Mouse (Mus musculus): ENCODE measurements at regions not wholly inside any gene's neighbourhood (a gene's known extent, or its start where the extent isn't known, plus 50 kb on each side); places are given as distances from the start of the nearest gene placed in this dataset.

- no peaks in the 10 kb centered on the region for H3K9me3 ChIP-seq (replicated peaks; ENCODE audit: control insufficient read depth, low read length)
- no peak overlapping the region for H3K27ac ChIP-seq (ENCODE audit: low read length)
- H3K27me3 ChIP-seq (ENCODE audit: control insufficient read depth, insufficient read depth, low read length) = no peaks in the 10 kb centered on the region
- no peak overlapping the region for H3K4me3 ChIP-seq (replicated peaks; ENCODE audit: low read length)
- no peak overlapping the region for H3K9ac ChIP-seq (ENCODE audit: low read length)
- no peak overlapping the region for H3K4me2 ChIP-seq (ENCODE audit: low read depth, low read length)
- H3K36me3 ChIP-seq (ENCODE audit: control insufficient read depth, insufficient read depth, low read length) = no peaks in the 10 kb centered on the region
- no peaks in the 10 kb centered on the region for H3K4me1 ChIP-seq (ENCODE audit: control insufficient read depth, insufficient read depth, low read length)
- no peak for ATAC-seq (ENCODE audit: insufficient read depth, low FRiP score)
These were observed 256.8 kb upstream of the Acvr2a start for GRCm38 (mm10) chr2:48557123-48557522.

- Histone ChIP-seq H3K4me3 (replicated peaks; ENCODE audit: low read length) (no peak overlapping the region), H3K36me3 (ENCODE audit: control insufficient read depth, insufficient read depth, low read length) (no peaks in the 10 kb centered on the region), H3K27me3 (ENCODE audit: control insufficient read depth, insufficient read depth, low read length) (no peaks in the 10 kb centered on the region), H3K4me1 (ENCODE audit: control insufficient read depth, insufficient read depth, low read length) (0 out of 2 replicates have a peak, but pooled peaks cover under 1% of the 10 kb centered on the region), H3K4me2 (ENCODE audit: low read depth, low read length) (no peak overlapping the region), H3K9ac (ENCODE audit: low read length) (no peak overlapping the region), H3K27ac (ENCODE audit: low read length) (no peak overlapping the region), H3K9me3 (replicated peaks; ENCODE audit: control insufficient read depth, low read length) (no peaks in the 10 kb centered on the region)
- ATAC-seq (ENCODE audit: insufficient read depth, low FRiP score) = no peak
- WGBS = 90% methylated on average over 3 of the region's 3 CpGs
These were observed 255.3 kb upstream of the Acvr2a start for GRCm38 (mm10) chr2:48558641-48559040.

- Histone ChIP-seq H3K27ac (ENCODE audit: low read length) (peak overlapping the region; percentile 72), H3K4me2 (ENCODE audit: low read depth, low read length) (no peak overlapping the region), H3K36me3 (ENCODE audit: control insufficient read depth, insufficient read depth, low read length) (no peaks in the 10 kb centered on the region), H3K27me3 (ENCODE audit: control insufficient read depth, insufficient read depth, low read length) (no peaks in the 10 kb centered on the region), H3K4me1 (ENCODE audit: control insufficient read depth, insufficient read depth, low read length) (0 out of 2 replicates have a peak, but pooled peaks cover 2% of the 10 kb centered on the region), H3K9me3 (replicated peaks; ENCODE audit: control insufficient read depth, low read length) (no peaks in the 10 kb centered on the region), H3K9ac (ENCODE audit: low read length) (no peak overlapping the region), H3K4me3 (replicated peaks; ENCODE audit: low read length) (no peak overlapping the region)
- ATAC-seq (ENCODE audit: insufficient read depth, low FRiP score) = peak; percentile 80
- 58% methylated on average over 3 of the region's 3 CpGs for WGBS
These were observed 250.3 kb upstream of the Acvr2a start for GRCm38 (mm10) chr2:48563636-48564035.

- peak overlapping the region; percentile 72 for H3K27ac ChIP-seq (ENCODE audit: low read length)
- no peak; the same call in 1 of the 2 replicates for ATAC-seq (ENCODE audit: insufficient read depth, low FRiP score)
- no peak overlapping the region for H3K4me3 ChIP-seq (replicated peaks; ENCODE audit: low read length)
These were observed 249.7 kb upstream of the Acvr2a start for GRCm38 (mm10) chr2:48564170-48564569.

GRCm38 (mm10) chr2:48567871-48568270, 246.0 kb upstream of the Acvr2a start:
- Histone ChIP-seq H3K27me3 (ENCODE audit: control insufficient read depth, insufficient read depth, low read length) (no peaks in the 10 kb centered on the region), H3K9ac (ENCODE audit: low read length) (no peak overlapping the region), H3K4me3 (replicated peaks; ENCODE audit: low read length) (no peak overlapping the region), H3K9me3 (replicated peaks; ENCODE audit: control insufficient read depth, low read length) (no peaks in the 10 kb centered on the region), H3K36me3 (ENCODE audit: control insufficient read depth, insufficient read depth, low read length) (no peaks in the 10 kb centered on the region), H3K27ac (ENCODE audit: low read length) (no peak overlapping the region), H3K4me1 (ENCODE audit: control insufficient read depth, insufficient read depth, low read length) (0 out of 2 replicates have a peak, but pooled peaks cover 2% of the 10 kb centered on the region), H3K4me2 (ENCODE audit: low read depth, low read length) (no peak overlapping the region)
- WGBS = 43% methylated on average over 6 of the region's 6 CpGs
- no peak for ATAC-seq (ENCODE audit: insufficient read depth, low FRiP score)

More at GRCm38 (mm10) chr2:48564170-48564569, 249.7 kb upstream of the Acvr2a start:
- Histone ChIP-seq H3K4me1 (ENCODE audit: control insufficient read depth, insufficient read depth, low read length) (0 out of 2 replicates have a peak, but pooled peaks cover 2% of the 10 kb centered on the region), H3K9me3 (replicated peaks; ENCODE audit: control insufficient read depth, low read length) (no peaks in the 10 kb centered on the region), H3K4me2 (ENCODE audit: low read depth, low read length) (no peak overlapping the region), H3K36me3 (ENCODE audit: control insufficient read depth, insufficient read depth, low read length) (no peaks in the 10 kb centered on the region), H3K27me3 (ENCODE audit: control insufficient read depth, insufficient read depth, low read length) (no peaks in the 10 kb centered on the region), H3K9ac (ENCODE audit: low read length) (no peak overlapping the region)
- 66% methylated on average over 4 of the region's 4 CpGs for WGBS

GRCm38 (mm10) chr2:48586162-48586830, 227.6 kb upstream of the Acvr2a start:
- Histone ChIP-seq H3K27ac (ENCODE audit: low read length) (no peak overlapping the region), H3K36me3 (ENCODE audit: control insufficient read depth, insufficient read depth, low read length) (no peaks in the 10 kb centered on the region), H3K27me3 (ENCODE audit: control insufficient read depth, insufficient read depth, low read length) (no peaks in the 10 kb centered on the region), H3K9ac (ENCODE audit: low read length) (no peak overlapping the region), H3K4me2 (ENCODE audit: low read depth, low read length) (no peak overlapping the region), H3K9me3 (replicated peaks; ENCODE audit: control insufficient read depth, low read length) (no peaks in the 10 kb centered on the region), H3K4me1 (ENCODE audit: control insufficient read depth, insufficient read depth, low read length) (no peaks in the 10 kb centered on the region), H3K4me3 (replicated peaks; ENCODE audit: low read length) (no peak overlapping the region)
- WGBS = 75% methylated on average over 7 of the region's 7 CpGs
- ATAC-seq (ENCODE audit: insufficient read depth, low FRiP score) = no peak

GRCm38 (mm10) chr2:48586831-48587169, 227.1 kb upstream of the Acvr2a start:
- no peaks in the 10 kb centered on the region for H3K27me3 ChIP-seq (ENCODE audit: control insufficient read depth, insufficient read depth, low read length)
- no peak overlapping the region for H3K4me3 ChIP-seq (replicated peaks; ENCODE audit: low read length)
- H3K4me2 ChIP-seq (ENCODE audit: low read depth, low read length) = no peak overlapping the region
- 77% methylated on average over 4 of the region's 4 CpGs for WGBS
- H3K36me3 ChIP-seq (ENCODE audit: control insufficient read depth, insufficient read depth, low read length) = no peaks in the 10 kb centered on the region
- ATAC-seq (ENCODE audit: insufficient read depth, low FRiP score) = no peak
- no peak overlapping the region for H3K9ac ChIP-seq (ENCODE audit: low read length)
- no peak overlapping the region for H3K27ac ChIP-seq (ENCODE audit: low read length)
- H3K4me1 ChIP-seq (ENCODE audit: control insufficient read depth, insufficient read depth, low read length) = no peaks in the 10 kb centered on the region
- no peaks in the 10 kb centered on the region for H3K9me3 ChIP-seq (replicated peaks; ENCODE audit: control insufficient read depth, low read length)

GRCm38 (mm10) chr2:48589709-48590108, 224.2 kb upstream of the Acvr2a start:
- no peaks in the 10 kb centered on the region for H3K36me3 ChIP-seq (ENCODE audit: control insufficient read depth, insufficient read depth, low read length)
- no peak overlapping the region for H3K4me3 ChIP-seq (replicated peaks; ENCODE audit: low read length)
- no peaks in the 10 kb centered on the region for H3K4me1 ChIP-seq (ENCODE audit: control insufficient read depth, insufficient read depth, low read length)
- no peak overlapping the region for H3K27ac ChIP-seq (ENCODE audit: low read length)
- no peak overlapping the region for H3K4me2 ChIP-seq (ENCODE audit: low read depth, low read length)
- no peak for ATAC-seq (ENCODE audit: insufficient read depth, low FRiP score)
- no peaks in the 10 kb centered on the region for H3K27me3 ChIP-seq (ENCODE audit: control insufficient read depth, insufficient read depth, low read length)
- H3K9me3 ChIP-seq (replicated peaks; ENCODE audit: control insufficient read depth, low read length) = no peaks in the 10 kb centered on the region
- no peak overlapping the region for H3K9ac ChIP-seq (ENCODE audit: low read length)

GRCm38 (mm10) chr2:48597793-48598583, 215.9 kb upstream of the Acvr2a start:
- no peak overlapping the region for H3K27ac ChIP-seq (ENCODE audit: low read length)
- 77% methylated on average over 5 of the region's 5 CpGs for WGBS
- no peaks in the 10 kb centered on the region for H3K4me1 ChIP-seq (ENCODE audit: control insufficient read depth, insufficient read depth, low read length)
- no peak for ATAC-seq (ENCODE audit: insufficient read depth, low FRiP score)
- H3K4me3 ChIP-seq (replicated peaks; ENCODE audit: low read length) = no peak overlapping the region
- H3K36me3 ChIP-seq (ENCODE audit: control insufficient read depth, insufficient read depth, low read length) = no peaks in the 10 kb centered on the region
- H3K9ac ChIP-seq (ENCODE audit: low read length) = no peak overlapping the region
- H3K9me3 ChIP-seq (replicated peaks; ENCODE audit: control insufficient read depth, low read length) = no peaks in the 10 kb centered on the region
- no peaks in the 10 kb centered on the region for H3K27me3 ChIP-seq (ENCODE audit: control insufficient read depth, insufficient read depth, low read length)
- H3K4me2 ChIP-seq (ENCODE audit: low read depth, low read length) = no peak overlapping the region

Measured in stomach, embryonic 16.5 days (tissue).